Mouse (Mus musculus) layer of hippocampus, adult 11-12 months (tissue): ENCODE data around the gene Gata3.

Experiments used
- DNase-seq: peaks from one replicate; pipeline ENCODE4 v3.0.0; 2022; ENCODE audit warnings: low spot score

Gene Gata3

GRCm38 (mm10) chr2:9889651-9890183 lies at the start of gene Gata3:
TSS of gene Gata3 (minus strand) at chr2:9890034.
- DNase-seq, result no peak

- DNase-seq, result no peak
Observed at GRCm38 (mm10) chr2:9939250-9939649, 49.4 kb upstream of the Gata3 start.

GRCm38 (mm10) chr2:9935965-9936364 lies 46.1 kb upstream of the Gata3 start:
- DNase-seq, result no peak

- no peak for DNase-seq
Observed at GRCm38 (mm10) chr2:9926905-9927283, 37.1 kb upstream of the Gata3 start.

GRCm38 (mm10) chr2:9926194-9926904 lies 36.5 kb upstream of the Gata3 start:
- no peak for DNase-seq

- no peak for DNase-seq
Observed at GRCm38 (mm10) chr2:9918691-9919471, 29.0 kb upstream of the Gata3 start.

GRCm38 (mm10) chr2:9917602-9918001 lies 27.8 kb upstream of the Gata3 start:
- peak; percentile 7 for DNase-seq

- no peak for DNase-seq
Observed at GRCm38 (mm10) chr2:9905995-9906394, 16.2 kb upstream of the Gata3 start.

GRCm38 (mm10) chr2:9903854-9904560 lies 14.2 kb upstream of the Gata3 start:
- no peak for DNase-seq

- DNase-seq, result no peak
Observed at GRCm38 (mm10) chr2:9897846-9898245, 8.0 kb upstream of the Gata3 start.

GRCm38 (mm10) chr2:9896097-9896770 lies 6.4 kb upstream of the Gata3 start:
- DNase-seq, result no peak

- no peak for DNase-seq
Observed at GRCm38 (mm10) chr2:9894836-9895593, 5.2 kb upstream of the Gata3 start.

GRCm38 (mm10) chr2:9893272-9893953 lies 3.6 kb upstream of the Gata3 start:
- DNase-seq, result no peak

- DNase-seq, result no peak
Observed at GRCm38 (mm10) chr2:9892541-9892940, 2.7 kb upstream of the Gata3 start.

- no peak for DNase-seq
Observed at GRCm38 (mm10) chr2:9890906-9891305, 1.1 kb upstream of the Gata3 start.

GRCm38 (mm10) chr2:9890251-9890650 lies 417 bp upstream of the Gata3 start:
- no peak for DNase-seq

- no peak for DNase-seq
Observed at GRCm38 (mm10) chr2:9888913-9889650, 752 bp downstream of the Gata3 start, which contains the start of gene 9230102O04Rik. TSS of gene 9230102O04Rik (minus strand) at chr2:9889540.

GRCm38 (mm10) chr2:9887636-9888035 lies 2.2 kb downstream of the Gata3 start:
- no peak for DNase-seq

- DNase-seq, result no peak
Observed at GRCm38 (mm10) chr2:9886921-9887610, 2.8 kb downstream of the Gata3 start.
